Mouse (Mus musculus): ENCODE measurements around the gene H2-Ob. TPM values are rescaled to one million over a fixed set of nuclear protein-coding genes. Genes with fewer than 3 reads are reported as not detected.

Gene H2-Ob
- polyA plus RNA-seq, 1 experiment: not detected

GRCm38 (mm10) chr17:34293533-34293932 lies 54.8 kb downstream of the H2-Ob start:
- H3K9ac ChIP-seq (ENCODE audit: low read depth, poor library complexity, severe bottlenecking): no peak overlapping the region
- no peaks in the 10 kb centered on the region for H3K27me3 ChIP-seq (ENCODE audit: control insufficient read depth, insufficient read depth, low read length, poor library complexity, severe bottlenecking)
- no peak overlapping the region for H3K4me3 ChIP-seq (ENCODE audit: low read depth, low read length)
- H3K27ac ChIP-seq (ENCODE audit: insufficient read depth, low read length): no peak overlapping the region
- no peaks in the 10 kb centered on the region for H3K36me3 ChIP-seq (ENCODE audit: control insufficient read depth, insufficient read depth, low read length, poor library complexity, severe bottlenecking)
- no peaks in the 10 kb centered on the region for H3K9me3 ChIP-seq (replicated peaks; ENCODE audit: control insufficient read depth, insufficient read depth, low read length, poor library complexity, severe bottlenecking)
- peaks cover 1% of the 10 kb centered on the region for H3K4me1 ChIP-seq (ENCODE audit: control insufficient read depth, insufficient read depth, low read length)
- TF ChIP-seq POLR2A (IDR thresholded peaks at IDR 0.05; ENCODE audit: insufficient read depth, low read length) (no peak), EP300 (IDR thresholded peaks at IDR 0.05; ENCODE audit: insufficient read depth, low read depth, low read length) (no peak), CTCF (IDR thresholded peaks at IDR 0.05; ENCODE audit: low read depth, low read length) (no peak)

- no peaks in the 10 kb centered on the region for H3K9me3 ChIP-seq (replicated peaks; ENCODE audit: control insufficient read depth, insufficient read depth, low read length, poor library complexity, severe bottlenecking)
- H3K4me1 ChIP-seq (ENCODE audit: control insufficient read depth, insufficient read depth, low read length): peaks cover 1% of the 10 kb centered on the region
- H3K27ac ChIP-seq (ENCODE audit: insufficient read depth, low read length): no peak overlapping the region
- no peak overlapping the region for H3K4me3 ChIP-seq (ENCODE audit: low read depth, low read length)
- H3K9ac ChIP-seq (ENCODE audit: low read depth, poor library complexity, severe bottlenecking): no peak overlapping the region
- no peaks in the 10 kb centered on the region for H3K36me3 ChIP-seq (ENCODE audit: control insufficient read depth, insufficient read depth, low read length, poor library complexity, severe bottlenecking)
- no peaks in the 10 kb centered on the region for H3K27me3 ChIP-seq (ENCODE audit: control insufficient read depth, insufficient read depth, low read length, poor library complexity, severe bottlenecking)
- TF ChIP-seq EP300 (IDR thresholded peaks at IDR 0.05; ENCODE audit: insufficient read depth, low read depth, low read length) (no peak), POLR2A (IDR thresholded peaks at IDR 0.05; ENCODE audit: insufficient read depth, low read length) (no peak), CTCF (IDR thresholded peaks at IDR 0.05; ENCODE audit: low read depth, low read length) (no peak)
Observed at GRCm38 (mm10) chr17:34294249-34294648, 55.5 kb downstream of the H2-Ob start.

GRCm38 (mm10) chr17:34295307-34295706 lies 56.6 kb downstream of the H2-Ob start:
- H3K4me1 ChIP-seq (ENCODE audit: control insufficient read depth, insufficient read depth, low read length): peaks cover 1% of the 10 kb centered on the region
- TF ChIP-seq CTCF (IDR thresholded peaks at IDR 0.05; ENCODE audit: low read depth, low read length): no peak
- TF ChIP-seq EP300 (IDR thresholded peaks at IDR 0.05; ENCODE audit: insufficient read depth, low read depth, low read length): no peak

GRCm38 (mm10) chr17:34295891-34296794 lies 57.4 kb downstream of the H2-Ob start:
- no peak overlapping the region for H3K4me3 ChIP-seq (ENCODE audit: low read depth, low read length)
- H3K4me1 ChIP-seq (ENCODE audit: control insufficient read depth, insufficient read depth, low read length): peaks cover 1% of the 10 kb centered on the region
- no peaks in the 10 kb centered on the region for H3K27me3 ChIP-seq (ENCODE audit: control insufficient read depth, insufficient read depth, low read length, poor library complexity, severe bottlenecking)
- TF ChIP-seq EP300 (IDR thresholded peaks at IDR 0.05; ENCODE audit: insufficient read depth, low read depth, low read length): no peak
- no peak for TF ChIP-seq POLR2A (IDR thresholded peaks at IDR 0.05; ENCODE audit: insufficient read depth, low read length)
- TF ChIP-seq CTCF (IDR thresholded peaks at IDR 0.05; ENCODE audit: low read depth, low read length): no peak
- no peak overlapping the region for H3K27ac ChIP-seq (ENCODE audit: insufficient read depth, low read length)
- H3K9ac ChIP-seq (ENCODE audit: low read depth, poor library complexity, severe bottlenecking): no peak overlapping the region
- H3K9me3 ChIP-seq (replicated peaks; ENCODE audit: control insufficient read depth, insufficient read depth, low read length, poor library complexity, severe bottlenecking): no peaks in the 10 kb centered on the region
- no peaks in the 10 kb centered on the region for H3K36me3 ChIP-seq (ENCODE audit: control insufficient read depth, insufficient read depth, low read length, poor library complexity, severe bottlenecking)

More at GRCm38 (mm10) chr17:34295307-34295706, 56.6 kb downstream of the H2-Ob start:
- Histone ChIP-seq H3K9ac (ENCODE audit: low read depth, poor library complexity, severe bottlenecking) (no peak overlapping the region), H3K36me3 (ENCODE audit: control insufficient read depth, insufficient read depth, low read length, poor library complexity, severe bottlenecking) (no peaks in the 10 kb centered on the region), H3K4me3 (ENCODE audit: low read depth, low read length) (no peak overlapping the region), H3K9me3 (replicated peaks; ENCODE audit: control insufficient read depth, insufficient read depth, low read length, poor library complexity, severe bottlenecking) (no peaks in the 10 kb centered on the region), H3K27ac (ENCODE audit: insufficient read depth, low read length) (no peak overlapping the region), H3K27me3 (ENCODE audit: control insufficient read depth, insufficient read depth, low read length, poor library complexity, severe bottlenecking) (no peaks in the 10 kb centered on the region)

- no peak for TF ChIP-seq EP300 (IDR thresholded peaks at IDR 0.05; ENCODE audit: insufficient read depth, low read depth, low read length)
- TF ChIP-seq POLR2A (IDR thresholded peaks at IDR 0.05; ENCODE audit: insufficient read depth, low read length): no peak
- no peak for TF ChIP-seq CTCF (IDR thresholded peaks at IDR 0.05; ENCODE audit: low read depth, low read length)
- Histone ChIP-seq H3K27ac (ENCODE audit: insufficient read depth, low read length) (no peak overlapping the region), H3K36me3 (ENCODE audit: control insufficient read depth, insufficient read depth, low read length, poor library complexity, severe bottlenecking) (no peaks in the 10 kb centered on the region), H3K4me1 (ENCODE audit: control insufficient read depth, insufficient read depth, low read length) (peaks cover 1% of the 10 kb centered on the region), H3K9ac (ENCODE audit: low read depth, poor library complexity, severe bottlenecking) (no peak overlapping the region), H3K9me3 (replicated peaks; ENCODE audit: control insufficient read depth, insufficient read depth, low read length, poor library complexity, severe bottlenecking) (no peaks in the 10 kb centered on the region), H3K4me3 (ENCODE audit: low read depth, low read length) (no peak overlapping the region), H3K27me3 (ENCODE audit: control insufficient read depth, insufficient read depth, low read length, poor library complexity, severe bottlenecking) (no peaks in the 10 kb centered on the region)
Observed at GRCm38 (mm10) chr17:34299356-34299755, 60.7 kb downstream of the H2-Ob start.

- Histone ChIP-seq H3K27ac (ENCODE audit: insufficient read depth, low read length) (no peak overlapping the region), H3K36me3 (ENCODE audit: control insufficient read depth, insufficient read depth, low read length, poor library complexity, severe bottlenecking) (no peaks in the 10 kb centered on the region), H3K9ac (ENCODE audit: low read depth, poor library complexity, severe bottlenecking) (no peak overlapping the region), H3K27me3 (ENCODE audit: control insufficient read depth, insufficient read depth, low read length, poor library complexity, severe bottlenecking) (no peaks in the 10 kb centered on the region), H3K9me3 (replicated peaks; ENCODE audit: control insufficient read depth, insufficient read depth, low read length, poor library complexity, severe bottlenecking) (no peaks in the 10 kb centered on the region), H3K4me3 (ENCODE audit: low read depth, low read length) (no peak overlapping the region), H3K4me1 (ENCODE audit: control insufficient read depth, insufficient read depth, low read length) (peaks cover 1% of the 10 kb centered on the region)
- TF ChIP-seq POLR2A (IDR thresholded peaks at IDR 0.05; ENCODE audit: insufficient read depth, low read length): no peak
- TF ChIP-seq CTCF (IDR thresholded peaks at IDR 0.05; ENCODE audit: low read depth, low read length): no peak
- TF ChIP-seq EP300 (IDR thresholded peaks at IDR 0.05; ENCODE audit: insufficient read depth, low read depth, low read length): no peak
Observed at GRCm38 (mm10) chr17:34300071-34300470, 61.4 kb downstream of the H2-Ob start.
